Mouse (Mus musculus) MEL (cell line): Measurements from ENCODE around the gene Fbxw11. TPM values are rescaled to one million over a fixed set of nuclear protein-coding genes. Genes with fewer than 3 reads are reported as not detected.
"Not testable (repeated sequence)": the region's sequence is repeated elsewhere in the genome, so short reads cannot be mapped to it uniquely, and the experiment has no call there.

Experiments used
- DNase-seq: peaks from one replicate; pipeline ENCODE4 v3.0.0; 2011; ENCODE audit warnings: low read depth, low spot score
- H3K27ac ChIP-seq: 2 replicates; pipeline ENCODE4 v1.5.1; 2012; ENCODE audit warnings: low read depth, mild to moderate bottlenecking, control low read depth, low read length, moderate library complexity; ENCODE audit not compliant: control insufficient read depth
- H3K27me3 ChIP-seq, 2 experiments: fragments of 150-350 bp in 1 of 2; sonication (generic) in 1 of 2; 2 replicates each; pipeline ENCODE4 v1.6.1; 2012; ENCODE audit warnings: low read length in 2 of 2, mild to moderate bottlenecking in 2 of 2, improper control_type of control experiment in 1 of 2, moderate library complexity in 1 of 2; ENCODE audit not compliant: insufficient read depth in 2 of 2, control insufficient read depth in 1 of 2
- H3K36me3 ChIP-seq, 2 experiments: 2 replicates each; pipeline ENCODE4 v1.6.1; 2012 to 2014; ENCODE audit warnings: low read length in 2 of 2, improper control_type of control experiment in 1 of 2, inconsistent platforms in 1 of 2, mild to moderate bottlenecking in 1 of 2; ENCODE audit not compliant: insufficient read depth in 2 of 2, control insufficient read depth in 1 of 2
- H3K4me1 ChIP-seq, 2 experiments: fragments of 150-350 bp in 1 of 2; sonication (generic) in 1 of 2; 2 replicates each; pipeline ENCODE4 v1.6.1; 2012; ENCODE audit warnings: low read length in 2 of 2, improper control_type of control experiment in 1 of 2, mild to moderate bottlenecking in 1 of 2; ENCODE audit not compliant: insufficient read depth in 2 of 2, control insufficient read depth in 1 of 2
- H3K4me3 ChIP-seq, 2 experiments: fragments of 150-350 bp in 1 of 2; sonication (generic) in 1 of 2; 2 replicates each; pipeline ENCODE4 v1.5.1; 2012; ENCODE audit warnings: low read depth in 2 of 2, low read length in 2 of 2, mild to moderate bottlenecking in 2 of 2, moderate library complexity in 2 of 2, control low read depth in 1 of 2, improper control_type of control experiment in 1 of 2; ENCODE audit not compliant: control insufficient read depth in 1 of 2, insufficient read depth in 1 of 2
- H3K79me2 ChIP-seq: 2 replicates; pipeline ENCODE4 v1.6.1; 2012; ENCODE audit warnings: mild to moderate bottlenecking, low read length, moderate library complexity; ENCODE audit not compliant: control insufficient read depth, poor library complexity, insufficient read depth
- H3K9ac ChIP-seq: 2 replicates; pipeline ENCODE4 v1.6.1; 2012; ENCODE audit warnings: low read depth, mild to moderate bottlenecking, control low read depth, low read length, moderate library complexity; ENCODE audit not compliant: control insufficient read depth, poor library complexity, severe bottlenecking
- H3K9me3 ChIP-seq: fragments of 150-350 bp; sonication (generic); replicated peaks from 2 replicates; pipeline ENCODE4 v1.6.1; 2012; ENCODE audit warnings: mild to moderate bottlenecking, low read length, improper control_type of control experiment, moderate library complexity; ENCODE audit not compliant: insufficient read depth
- BHLHE40 ChIP-seq: IDR thresholded peaks from 2 replicates; pipeline ENCODE4 v1.6.1; 2012; ENCODE audit warnings: low read depth, mild to moderate bottlenecking, inconsistent platforms, low read length, improper control_type of control experiment, borderline replicate concordance
- E2F4 ChIP-seq: IDR thresholded peaks from 2 replicates; pipeline ENCODE4 v1.6.1; 2011; ENCODE audit warnings: low read depth, low read length, improper control_type of control experiment, borderline replicate concordance
- ELF1 ChIP-seq: IDR thresholded peaks from 2 replicates; pipeline ENCODE4 v1.6.1; 2014; ENCODE audit warnings: low read depth, mild to moderate bottlenecking, inconsistent platforms, low read length, improper control_type of control experiment, moderate library complexity
- HCFC1 ChIP-seq: IDR thresholded peaks from 2 replicates; pipeline ENCODE4 v1.6.1; 2012; ENCODE audit warnings: low read depth, mild to moderate bottlenecking, inconsistent platforms, low read length, improper control_type of control experiment, moderate library complexity
- JUND ChIP-seq: IDR thresholded peaks from 2 replicates; pipeline ENCODE4 v1.6.1; 2011; ENCODE audit warnings: low read depth, mild to moderate bottlenecking, improper control_type of control experiment, low read length
- KAT2A ChIP-seq: conservative IDR thresholded peaks from 2 replicates; pipeline ENCODE4 v1.6.1; 2012; ENCODE audit warnings: low read depth, low read length, improper control_type of control experiment, inconsistent platforms
- MAX ChIP-seq: IDR thresholded peaks from 2 replicates; pipeline ENCODE4 v1.6.1; 2011; ENCODE audit warnings: low read length, improper control_type of control experiment
- MAZ ChIP-seq: IDR thresholded peaks from 2 replicates; pipeline ENCODE4 v1.6.1; 2012; ENCODE audit warnings: low read depth, mild to moderate bottlenecking, inconsistent platforms, low read length, improper control_type of control experiment
- MYC ChIP-seq: IDR thresholded peaks from 2 replicates; pipeline ENCODE4 v1.6.1; 2011; ENCODE audit warnings: low read depth, mild to moderate bottlenecking, low read length, improper control_type of control experiment, moderate library complexity
- NELFE ChIP-seq: IDR thresholded peaks from 2 replicates; pipeline ENCODE4 v1.6.1; 2011; ENCODE audit warnings: low read depth, low read length, improper control_type of control experiment
- NRF1 ChIP-seq: IDR thresholded peaks from 2 replicates; pipeline ENCODE4 v1.6.1; 2014; ENCODE audit warnings: low read depth, mild to moderate bottlenecking, inconsistent platforms, low read length, improper control_type of control experiment, moderate library complexity; ENCODE audit not compliant: poor library complexity, insufficient read depth, severe bottlenecking
- RAD21 ChIP-seq: IDR thresholded peaks from 2 replicates; pipeline ENCODE4 v1.6.1; 2011; ENCODE audit warnings: mild to moderate bottlenecking, low read depth, low read length, improper control_type of control experiment
- RCOR1 ChIP-seq: IDR thresholded peaks from 2 replicates; pipeline ENCODE4 v1.6.1; 2012; ENCODE audit warnings: low read depth, mild to moderate bottlenecking, inconsistent platforms, low read length, improper control_type of control experiment
- TCF12 ChIP-seq: IDR thresholded peaks from 2 replicates; pipeline ENCODE4 v1.6.1; 2014; ENCODE audit warnings: low read depth, mild to moderate bottlenecking, inconsistent platforms, low read length, improper control_type of control experiment, moderate library complexity
- USF1 ChIP-seq: IDR thresholded peaks from 2 replicates; pipeline ENCODE4 v1.6.1; 2014; ENCODE audit warnings: low read depth, mild to moderate bottlenecking, inconsistent platforms, low read length, improper control_type of control experiment, moderate library complexity
- ZMIZ1 ChIP-seq: IDR thresholded peaks from 2 replicates; pipeline ENCODE4 v1.6.1; 2012; ENCODE audit warnings: low read depth, mild to moderate bottlenecking, inconsistent platforms, low read length, improper control_type of control experiment, moderate library complexity
- polyA plus RNA-seq, 2 experiments: library from polyadenylated mRNA; stranded (reverse) in 1 of 2; unstranded in 1 of 2; fragments of >175 nt in 1 of 2; fragments of >200 nt in 1 of 2; gene quantifications; 2 replicates each; pipeline versions ENCODE4 v1.2.1 to v1.2.4; 2012; ENCODE audit warnings: low replicate concordance in 2 of 2, low read depth in 1 of 2; ENCODE audit not compliant: insufficient read length in 2 of 2, insufficient read depth in 1 of 2, missing spikeins in 1 of 2
- total RNA-seq: library from RNA; depleted of rRNA; stranded (reverse); fragments of 300-350 nt; gene quantifications from 2 replicates; pipeline ENCODE4 v1.2.3, GENCODE M21; 2012

The Fbxw11 gene
- total and polyA plus RNA-seq, 3 experiments, result 35.4 to 98.5 (median 53.5) TPM

- Histone ChIP-seq H3K27ac (no peak overlapping the region), H3K4me3 (no peak overlapping the region), H3K9me3 (no peaks in the 10 kb centered on the region), H3K4me1 (peaks cover 0 to 2% of the 10 kb centered on the region in 2 experiments; a peak in 2 of 4 replicates), H3K27me3 (no peaks in the 10 kb centered on the region), H3K36me3 (peaks cover 0 to 9% of the 10 kb centered on the region in 2 experiments; a peak in 3 of 4 replicates), H3K79me2 (peaks cover 39% of the 10 kb centered on the region), H3K9ac (no peak overlapping the region)
- TF ChIP-seq TCF12 (no peak), MAX (no peak), ZMIZ1 (no peak), HCFC1 (no peak), JUND (no peak), MYC (no peak), NELFE (no peak), RAD21 (no peak), MAZ (no peak), E2F4 (no peak), RCOR1 (no peak), ELF1 (no peak), KAT2A (no peak), BHLHE40 (no peak), USF1 (no peak)
- no peak for DNase-seq
These were observed 35.3 kb downstream of the Fbxw11 start for GRCm38 (mm10) chr11:32677811-32678210.

- H3K27me3 ChIP-seq, H3K9me3 ChIP-seq, H3K4me1 ChIP-seq, DNase-seq, H3K9ac ChIP-seq, H3K36me3 ChIP-seq, H3K27ac ChIP-seq, H3K4me3 ChIP-seq: not testable (repeated sequence)
- peaks cover 48% of the 10 kb centered on the region for H3K79me2 ChIP-seq
These were observed 36.6 kb downstream of the Fbxw11 start for GRCm38 (mm10) chr11:32679091-32679490.

GRCm38 (mm10) chr11:32680014-32680413 is 37.5 kb downstream of the Fbxw11 start:
- Histone ChIP-seq H3K36me3 (peaks cover 0 to 9% of the 10 kb centered on the region in 2 experiments; a peak in 3 of 4 replicates), H3K9ac (no peak overlapping the region)
- no peak for DNase-seq

More at GRCm38 (mm10) chr11:32680014-32680413, 37.5 kb downstream of the Fbxw11 start:
- Histone ChIP-seq H3K4me3 (no peak overlapping the region), H3K9me3 (no peaks in the 10 kb centered on the region), H3K79me2 (peaks cover 48% of the 10 kb centered on the region), H3K27ac (no peak overlapping the region), H3K27me3 (no peaks in the 10 kb centered on the region), H3K4me1 (peaks cover 0 to 2% of the 10 kb centered on the region in 2 experiments; a peak in 2 of 4 replicates)
- TF ChIP-seq USF1 (no peak), NRF1 (peak; percentile 54; the same call in 1 of the 2 replicates)
